Mouse (Mus musculus): ENCODE results near the gene Incenp.

- TF ChIP-seq EP300 (IDR thresholded peaks at IDR 0.05; ENCODE audit: low read depth in 1 of 2, low read length in 2 of 2), result no peak
- no peak for TF ChIP-seq GATA1 (IDR thresholded peaks at IDR 0.05; ENCODE audit: low read depth, low read length)
- TF ChIP-seq RAD21 (IDR thresholded peaks at IDR 0.05; ENCODE audit: low read depth, low read length), result no peak
- TF ChIP-seq CTCF (IDR thresholded peaks at IDR 0.05 in 2 of 3, conservative IDR thresholded peaks at IDR 0.05 in 1 of 3; ENCODE audit: control insufficient read depth in 1 of 3, insufficient read depth in 1 of 3, low read depth in 2 of 3, low read length in 3 of 3, poor library complexity in 1 of 3, severe bottlenecking in 1 of 3), result no peak
- no peak for TF ChIP-seq SMC3 (IDR thresholded peaks at IDR 0.05; ENCODE audit: low read depth, low read length)
- no peak for TF ChIP-seq KAT2A (conservative IDR thresholded peaks at IDR 0.05; ENCODE audit: low read depth, low read length)
- TF ChIP-seq POLR2A (IDR thresholded peaks at IDR 0.05; ENCODE audit: control insufficient read depth in 1 of 2, insufficient read depth in 1 of 2, low read depth in 1 of 2, low read length in 2 of 2, poor library complexity in 1 of 2), result no peak
- no peak for TF ChIP-seq ZC3H11A (IDR thresholded peaks at IDR 0.05; ENCODE audit: low read depth, low read length)
- TF ChIP-seq MEF2A (IDR thresholded peaks at IDR 0.05; ENCODE audit: extremely low read depth, insufficient replicate concordance, low read depth, low read length, poor library complexity, severe bottlenecking), result no peak
- no peak for TF ChIP-seq POLR2AphosphoS5 (IDR thresholded peaks at IDR 0.05; ENCODE audit: borderline replicate concordance, low read depth, low read length)
These were observed 33.9 kb downstream of the Incenp start for GRCm38 (mm10) chr19:9865466-9865865.
